Mouse (Mus musculus) megakaryocyte, adult 5-6 weeks (primary cell): Measurements from ENCODE around the gene Hspb11. TPM values are rescaled to one million over a fixed set of nuclear protein-coding genes. Genes with fewer than 3 reads are reported as not detected.

Experiments used
- ATAC-seq: 2 replicates; pipeline ENCODE4 v1.8.0; 2016; ENCODE audit warnings: mild to moderate bottlenecking, inconsistent platforms; ENCODE audit not compliant: poor library complexity, severe bottlenecking
- total RNA-seq, 2 experiments: library from RNA; stranded (forward) in 1 of 2; stranded (reverse) in 1 of 2; fragments of 153-499, 151-499 nt in 1 of 2; fragments of 221-1000, 200-1000 nt in 1 of 2; gene quantifications; 2 replicates each; pipeline versions ENCODE4 v1.2.3 to v1.2.4; 2015 to 2017

The Hspb11 gene
- total RNA-seq, 2 experiments from 2014 or later, result 15.3 to 23.3 TPM

- no peak for ATAC-seq
These were observed 53.6 kb downstream of the Hspb11 start, which contains the start of gene Dio1 for GRCm38 (mm10) chr4:107306966-107307365. Dio1 (minus strand) TSS chr4:107307169.

GRCm38 (mm10) chr4:107313690-107314478 lies 60.5 kb downstream of the Hspb11 start, which contains the start of gene Yipf1:
Yipf1 (plus strand) TSS chr4:107314363.
- peak; percentile 99 for ATAC-seq

GRCm38 (mm10) chr4:107314479-107314805 lies 61.0 kb downstream of the Hspb11 start:
- ATAC-seq, result no peak

- no peak for ATAC-seq
These were observed 65.3 kb downstream of the Hspb11 start for GRCm38 (mm10) chr4:107318646-107319045.

- ATAC-seq, result no peak
These were observed 67.6 kb downstream of the Hspb11 start for GRCm38 (mm10) chr4:107321041-107321440.

GRCm38 (mm10) chr4:107323113-107323512 lies 69.7 kb downstream of the Hspb11 start:
- no peak for ATAC-seq

GRCm38 (mm10) chr4:107328530-107328929 lies 75.1 kb downstream of the Hspb11 start:
- ATAC-seq, result no peak

Other genes with a start within 250 kb of the Hspb11 start
- gene Mrpl37, start 186.7 kb upstream of the Hspb11 start, total RNA-seq (2015), result 45.3 and 53.6 TPM in 2 replicates
- gene Mrpl37, start 186.7 kb upstream of the Hspb11 start, total RNA-seq (2017), result 29.6 and 40.2 TPM in 2 replicates
- 1.7 and 3.3 TPM in 2 replicates for gene Cyb5rl, start 186.6 kb upstream of the Hspb11 start, total RNA-seq (2015)
- 5.5 and 7.8 TPM in 2 replicates for gene Cyb5rl, start 186.6 kb upstream of the Hspb11 start, total RNA-seq (2017)
- gene Cdcp2, start 156.7 kb upstream of the Hspb11 start, total RNA-seq (2015), result not detected in 2 replicates
- gene Cdcp2, start 156.7 kb upstream of the Hspb11 start, total RNA-seq (2017), result not detected in 2 replicates
- 288 and 354 TPM in 2 replicates for gene Tmem59, start 75.2 kb upstream of the Hspb11 start, total RNA-seq (2015)
- gene Tmem59, start 75.2 kb upstream of the Hspb11 start, total RNA-seq (2017), result 165 and 181 TPM in 2 replicates
- 26.5 and 30.8 TPM in 2 replicates for gene Tceanc2, start 74.5 kb upstream of the Hspb11 start, total RNA-seq (2015)
- gene Tceanc2, start 74.5 kb upstream of the Hspb11 start, total RNA-seq (2017), result 33.3 and 36.7 TPM in 2 replicates
- not detected in 2 replicates for gene Ldlrad1, start 44.4 kb upstream of the Hspb11 start, total RNA-seq (2015)
- not detected in 2 replicates for gene Ldlrad1, start 44.4 kb upstream of the Hspb11 start, total RNA-seq (2017)
- gene Lrrc42, start 61 bp upstream of the Hspb11 start, total RNA-seq (2015), result 11.0 and 14.4 TPM in 2 replicates
- 3.2 and 16.3 TPM in 2 replicates for gene Lrrc42, start 61 bp upstream of the Hspb11 start, total RNA-seq (2017)
- not detected in 2 replicates for gene Dio1, start 53.6 kb downstream of the Hspb11 start, total RNA-seq (2015)
- gene Dio1, start 53.6 kb downstream of the Hspb11 start, total RNA-seq (2017), result not detected in 2 replicates
- 73.0 and 82.7 TPM in 2 replicates for gene Yipf1, start 60.8 kb downstream of the Hspb11 start, total RNA-seq (2015)
- gene Yipf1, start 60.8 kb downstream of the Hspb11 start, total RNA-seq (2017), result 59.2 and 61.3 TPM in 2 replicates
- 49.1 and 51.8 TPM in 2 replicates for gene Ndc1, start 114.2 kb downstream of the Hspb11 start, total RNA-seq (2015)
- 27.7 and 32.6 TPM in 2 replicates for gene Ndc1, start 114.2 kb downstream of the Hspb11 start, total RNA-seq (2017)
- 0.07 and 0.85 TPM in 2 replicates for gene Glis1, start 181.0 kb downstream of the Hspb11 start, total RNA-seq (2015)
- gene Glis1, start 181.0 kb downstream of the Hspb11 start, total RNA-seq (2017), result 0.04 TPM in 1 of 2 replicates, not detected in the other